ENCODE assay signal across 8 mouse cellular contexts in genomic region chr13:80885103-80885833, GRCm38 (mm10). TPM values are rescaled to one million over a fixed set of nuclear protein-coding genes. Genes with fewer than 3 reads are reported as not detected.
DNase-seq lines count a peak whose midpoint lies in the region; ATAC-seq and TF ChIP-seq lines count a peak whose summit lies in the region.

No protein-coding gene starts in this region.

- peak overlapping the region; percentile 89 for H3ac ChIP-seq in C2C12 (ENCODE audit: control insufficient read depth, insufficient read length, low read depth)

- H3K27me3 ChIP-seq in C2C12 (ENCODE audit: control insufficient read depth, insufficient read depth, insufficient read length) = no peaks in the 10 kb centered on the region
- no peaks in the 10 kb centered on the region for H3K27me3 ChIP-seq in heart, embryonic 11.5 days (ENCODE audit: control insufficient read depth, insufficient read depth, low read length)
- H3K27me3 ChIP-seq in kidney, embryonic 15.5 days = no peaks in the 10 kb centered on the region

- peak overlapping the region; percentile 53 for H3K4me3 ChIP-seq in C2C12 (ENCODE audit: insufficient read depth, poor library complexity, severe bottlenecking)
- peak overlapping the region; percentile 82 for H3K4me3 ChIP-seq in heart, embryonic 11.5 days (ENCODE audit: low read depth, low read length)
- H3K4me3 ChIP-seq in kidney, embryonic 15.5 days (replicated peaks) = peak overlapping the region; percentile 80

- peaks cover 31% of the 10 kb centered on the region for H3K36me3 ChIP-seq in C2C12 (ENCODE audit: control insufficient read depth, insufficient read depth)
- peaks cover 3% of the 10 kb centered on the region for H3K36me3 ChIP-seq in heart, embryonic 11.5 days (ENCODE audit: control insufficient read depth, insufficient read depth, low read length)
- H3K36me3 ChIP-seq in kidney, embryonic 15.5 days = peaks cover 17% of the 10 kb centered on the region

- peak overlapping the region; percentile 100 for H3K27ac ChIP-seq in heart, embryonic 11.5 days (ENCODE audit: low read depth, low read length)
- peak overlapping the region; percentile 100 for H3K27ac ChIP-seq in kidney, embryonic 15.5 days

- peak; percentile 66; the same call in 1 of the 2 replicates for TF ChIP-seq POLR2A in brain, embryonic 14.5 days (IDR thresholded peaks at IDR 0.05; ENCODE audit: borderline replicate concordance, extremely low read depth, insufficient read depth, insufficient read length, poor library complexity, severe bottlenecking)

- under 1% methylated on average over 42 of the region's 47 CpGs for WGBS in heart, embryonic 11.5 days (ENCODE audit: insufficient replicate concordance)
- under 1% methylated on average over 47 of the region's 47 CpGs for WGBS in kidney, embryonic 15.5 days

- H3K4me1 ChIP-seq in heart, embryonic 11.5 days (ENCODE audit: control insufficient read depth, insufficient read depth, low read length) = no peaks in the 10 kb centered on the region
- peaks cover 7% of the 10 kb centered on the region for H3K4me1 ChIP-seq in kidney, embryonic 15.5 days

- H3K79me2 ChIP-seq in C2C12 (ENCODE audit: control insufficient read depth, insufficient read depth) = peaks cover 42% of the 10 kb centered on the region

- ATAC-seq in erythroblast, adult 5-6 weeks (replicated peaks; ENCODE audit: low FRiP score, poor library complexity, severe bottlenecking) = peak; percentile 73
- peak; percentile 91 for ATAC-seq in heart, embryonic 11.5 days (replicated peaks; ENCODE audit: insufficient number of reproducible peaks, low FRiP score, low TSS enrichment)
- ATAC-seq in kidney, embryonic 15.5 days (replicated peaks; ENCODE audit: low FRiP score) = peak; percentile 92

- no peak for TF ChIP-seq CTCF in C2C12 (IDR thresholded peaks at IDR 0.05; ENCODE audit: control insufficient read depth, insufficient read depth, insufficient read length)
- no peak for TF ChIP-seq CTCF in brain, embryonic 14.5 days (IDR thresholded peaks at IDR 0.05; ENCODE audit: borderline replicate concordance, extremely low read depth, insufficient read depth, insufficient read length)

- peak; percentile 99 for DNase-seq in brain, embryonic 14.5 days (ENCODE audit: low read depth)
- peak; percentile 98 for DNase-seq in liver
- DNase-seq in monocyte, adult 2 months (ENCODE audit: low read depth in 1 of 2, low spot score in 2 of 2) = peak; percentile 91
- peak; percentile 89 to 93 for DNase-seq in spleen, postnatal 14 days (ENCODE audit: low spot score in 2 of 2)

- peaks cover 27% of the 10 kb centered on the region for H3K79me3 ChIP-seq in C2C12 (ENCODE audit: low read depth)

- H3K4me2 ChIP-seq in heart, embryonic 11.5 days = peak overlapping the region; percentile 74
- H3K4me2 ChIP-seq in kidney, embryonic 15.5 days = peak overlapping the region; percentile 62

- peak overlapping the region; percentile 100 for H3K9ac ChIP-seq in heart, embryonic 11.5 days (ENCODE audit: low read depth, low read length)
- H3K9ac ChIP-seq in kidney, embryonic 15.5 days = peak overlapping the region; percentile 99

- H3K9me3 ChIP-seq in heart, embryonic 11.5 days (replicated peaks; ENCODE audit: control insufficient read depth, low read length) = no peaks in the 10 kb centered on the region
- H3K9me3 ChIP-seq in kidney, embryonic 15.5 days (replicated peaks) = no peaks in the 10 kb centered on the region

TF ChIP-seq in C2C12, 6 proteins besides CTCF, POLR2A, EP300 and RAD21:
- TF ChIP-seq MYOG (IDR thresholded peaks at IDR 0.05; ENCODE audit: control insufficient read depth, extremely low read depth, insufficient read length) (no peak), MAX (IDR thresholded peaks at IDR 0.05) (peak; percentile 50)
TF ChIP-seq in C2C12: peak in this region for 1.

RNA-seq across cellular contexts. Expression of gene Arrdc3, which starts 2.1 kb away (rescaled TPM):
- 3.2 TPM for polyA plus RNA-seq in C2C12 (2012; fragmentation: generic; extraction: Trizol)
- polyA plus RNA-seq in brain, embryonic 14.5 days (2012; rRNA removed) = 54.4 and 58.4 TPM in 2 replicates
- total RNA-seq in erythroblast, adult 5-6 weeks (2015; ENCODE audit: low replicate concordance) = 111 and 115 TPM in 2 replicates
- total RNA-seq in erythroblast, adult 5-6 weeks (2017; ENCODE audit: low replicate concordance) = 177 and 199 TPM in 2 replicates
- 45.7 and 64.1 TPM in 2 replicates for polyA plus RNA-seq in heart, embryonic 11.5 days (2014; fragmentation: Nextera tagmentation; extraction: Ambion mirVana)
- polyA plus RNA-seq in kidney, embryonic 15.5 days (2015; fragmentation: Nextera tagmentation; extraction: Ambion mirVana) = 57.3 and 57.4 TPM in 2 replicates

Comparison
In these comparisons a context has a peak if more than half of its experiments do, and no peak if none do; other contexts are left out.
1. Peak in every context shown above with its lines: DNase-seq, ATAC-seq, H3K4me3 ChIP-seq and H3K27ac ChIP-seq.
2. RNA of gene Arrdc3, which starts 2.1 kb away (polyA plus RNA-seq): 54.4 to 58.4 TPM in brain, embryonic 14.5 days, 57.3 to 57.4 TPM in kidney, embryonic 15.5 days and 45.7 to 64.1 TPM in heart, embryonic 11.5 days; 3.2 TPM in C2C12 (single experiment); every median in the first group is over 10 times any median in the second.